Mouse (Mus musculus): ENCODE results near the gene Itpr1.
A peak's percentile ranks its signal among the peaks of the same experiment; 100 is the strongest.

Gene Itpr1

DNA sequence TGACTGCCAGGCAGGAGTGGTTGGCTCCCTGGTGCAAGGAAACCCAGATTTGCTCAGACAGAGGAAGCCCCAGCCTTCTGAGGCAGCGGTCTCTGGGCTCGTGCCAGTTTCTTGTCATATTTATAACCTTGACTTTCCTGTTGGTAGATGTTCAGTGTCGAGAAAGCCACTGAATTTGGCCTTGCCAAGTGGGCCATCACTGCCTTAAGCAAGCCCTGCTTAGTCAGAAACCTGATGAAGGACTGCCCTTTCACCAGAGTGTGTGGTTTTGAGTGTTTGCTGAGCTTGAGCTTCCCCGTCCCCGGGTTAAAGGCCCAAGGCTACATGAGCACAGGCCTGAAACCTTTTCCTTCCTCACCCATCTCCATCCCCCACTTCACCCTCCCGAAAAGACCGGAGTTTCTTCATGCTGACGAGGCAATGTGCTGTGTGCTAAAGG, 263.9 kb downstream of the Itpr1 start:
- DNase-seq = peak; percentile 63

DNA sequence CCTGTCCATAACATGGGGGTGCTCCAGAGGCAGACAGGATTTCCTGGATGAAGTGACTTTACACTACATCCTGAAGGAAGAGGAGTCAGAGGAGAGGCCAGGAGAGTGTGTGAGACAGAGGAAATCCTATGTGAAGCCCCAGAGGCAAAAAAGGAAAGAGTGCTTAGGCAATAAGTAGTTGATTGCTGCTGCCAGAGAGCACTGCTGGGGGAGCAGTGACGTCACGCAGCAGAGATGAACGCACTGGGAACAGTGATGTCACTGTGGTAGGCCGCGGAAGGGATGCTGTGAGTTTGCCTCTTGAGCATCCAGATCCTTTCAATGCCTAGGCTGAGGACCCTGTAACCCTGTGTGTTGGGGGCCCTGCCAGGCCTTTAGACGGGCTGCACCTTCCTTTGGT, 264.7 kb downstream of the Itpr1 start:
- DNase-seq = no peak

DNA sequence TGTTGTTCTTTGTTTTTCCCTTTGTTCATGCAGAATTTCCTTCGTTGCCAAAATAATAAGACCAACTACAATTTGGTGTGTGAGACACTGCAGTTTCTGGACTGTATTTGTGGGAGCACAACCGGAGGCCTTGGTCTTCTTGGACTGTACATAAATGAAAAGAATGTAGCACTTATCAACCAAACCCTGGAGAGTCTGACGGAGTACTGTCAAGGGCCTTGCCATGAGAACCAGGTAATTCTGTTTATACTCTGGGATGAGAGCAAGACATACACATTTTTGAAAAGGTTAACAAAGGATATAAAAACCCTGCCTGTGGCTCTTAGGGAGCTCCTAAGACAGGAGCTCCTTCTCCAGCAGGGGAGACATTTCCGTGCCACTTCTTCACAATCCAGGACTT, 268.3 kb downstream of the Itpr1 start:
- no peak for DNase-seq

- DNase-seq = no peak
Observed at GRCm38 (mm10) chr6:108482464-108482863, 269.6 kb downstream of the Itpr1 start.

- DNase-seq = no peak
Observed at GRCm38 (mm10) chr6:108486212-108486992, 273.5 kb downstream of the Itpr1 start.

DNA sequence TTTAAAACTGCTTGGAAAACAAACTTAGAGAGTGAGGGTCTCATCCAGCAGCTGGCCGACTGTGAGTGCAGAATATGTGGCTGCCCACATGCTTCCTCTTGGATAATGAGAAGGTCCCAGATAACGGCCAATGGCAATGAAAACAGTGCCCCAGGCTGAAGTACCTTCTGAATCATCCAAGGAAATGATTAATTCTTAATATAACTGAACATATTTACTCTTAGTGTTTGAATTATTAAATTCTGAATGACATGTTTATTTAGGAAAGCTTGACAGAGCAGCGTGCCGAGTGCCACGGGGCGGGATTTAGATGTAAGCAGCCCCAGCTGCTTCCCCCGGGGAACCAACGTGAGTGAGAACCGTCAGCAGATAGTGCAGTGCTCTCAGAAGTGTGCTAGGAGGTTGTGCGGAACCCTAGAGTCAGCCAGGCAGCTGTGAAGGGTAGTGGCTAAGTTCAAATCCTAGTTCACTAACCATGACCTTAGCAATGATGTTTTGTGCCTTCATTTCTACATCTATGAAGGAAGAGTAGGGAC, 274.5 kb downstream of the Itpr1 start:
- DNase-seq = no peak

GRCm38 (mm10) chr6:108488250-108488649, 275.4 kb downstream of the Itpr1 start:
- DNase-seq = no peak

DNA sequence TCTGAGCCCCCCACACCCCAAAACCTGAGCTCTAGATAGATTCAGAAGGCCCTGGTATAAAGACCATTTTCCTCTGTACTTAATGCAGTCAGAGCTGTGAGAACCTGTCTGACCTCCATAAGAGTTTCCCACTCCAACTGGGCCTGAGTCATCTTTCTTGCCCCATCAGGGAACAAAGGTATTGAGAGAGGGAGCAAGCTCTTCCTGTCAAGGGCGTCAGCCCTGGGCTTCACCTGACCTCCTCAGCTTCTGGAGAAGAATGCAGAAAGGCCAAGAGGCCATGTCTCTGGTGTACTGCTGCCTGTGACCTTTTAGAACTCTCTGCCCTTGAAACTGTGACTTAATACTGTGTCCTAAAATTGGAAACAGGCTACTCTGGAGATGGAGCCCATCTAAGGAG, 279.1 kb downstream of the Itpr1 start:
- no peak for DNase-seq

- DNase-seq = no peak
Observed at GRCm38 (mm10) chr6:108493753-108494152, 280.9 kb downstream of the Itpr1 start.

DNA sequence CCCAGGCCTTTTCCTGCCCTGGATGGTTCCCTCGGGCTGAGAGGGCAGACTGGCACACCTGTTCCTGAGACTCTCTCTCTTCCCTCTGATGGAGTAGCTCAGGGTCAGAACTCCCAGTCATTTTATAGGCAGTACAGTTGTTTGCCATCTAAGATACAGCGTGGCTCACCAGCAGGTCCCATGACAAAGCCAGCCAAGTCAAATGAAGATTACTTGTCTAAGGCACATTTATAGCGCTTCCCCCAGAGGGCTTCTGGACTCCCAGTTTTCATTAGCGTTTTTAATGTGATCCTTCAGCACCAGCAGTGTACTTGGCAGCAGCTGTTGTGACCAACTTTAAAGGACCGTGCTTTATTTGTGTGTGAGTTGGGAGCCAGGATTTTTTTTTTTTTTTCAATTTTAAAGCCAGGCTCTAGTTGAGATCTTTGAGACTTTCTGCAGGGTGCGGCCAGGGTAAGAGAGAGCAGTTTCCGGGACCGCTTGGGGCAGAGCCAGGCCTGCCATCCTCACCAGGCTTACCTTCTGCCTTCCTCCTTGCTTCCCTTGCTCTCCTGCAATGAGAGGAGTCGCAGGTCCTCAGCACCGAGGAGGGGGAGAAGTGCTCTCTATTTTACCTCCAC, 281.4 kb downstream of the Itpr1 start:
- no peak for DNase-seq

- no peak for DNase-seq
Observed at GRCm38 (mm10) chr6:108494994-108495393, 282.1 kb downstream of the Itpr1 start.

DNA sequence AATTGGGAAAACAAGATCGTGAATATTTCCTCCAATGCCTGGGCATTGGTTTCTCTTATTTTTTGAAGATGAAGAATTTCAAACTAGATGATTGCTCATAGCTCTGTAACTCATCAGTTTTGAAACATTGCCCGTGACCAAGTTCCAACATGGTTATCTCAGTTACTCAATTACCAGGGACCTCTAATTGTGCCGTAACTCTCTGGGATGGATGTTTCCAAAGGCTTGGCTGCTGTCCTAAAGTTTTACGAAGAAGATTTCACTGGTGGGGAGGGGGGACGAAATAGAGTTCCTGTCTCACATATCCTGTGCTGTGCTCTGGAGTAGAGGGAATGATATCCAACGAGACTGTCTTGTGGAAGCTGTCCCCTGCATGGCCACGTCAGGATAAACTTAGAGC, 285.2 kb downstream of the Itpr1 start:
- no peak for DNase-seq

DNA sequence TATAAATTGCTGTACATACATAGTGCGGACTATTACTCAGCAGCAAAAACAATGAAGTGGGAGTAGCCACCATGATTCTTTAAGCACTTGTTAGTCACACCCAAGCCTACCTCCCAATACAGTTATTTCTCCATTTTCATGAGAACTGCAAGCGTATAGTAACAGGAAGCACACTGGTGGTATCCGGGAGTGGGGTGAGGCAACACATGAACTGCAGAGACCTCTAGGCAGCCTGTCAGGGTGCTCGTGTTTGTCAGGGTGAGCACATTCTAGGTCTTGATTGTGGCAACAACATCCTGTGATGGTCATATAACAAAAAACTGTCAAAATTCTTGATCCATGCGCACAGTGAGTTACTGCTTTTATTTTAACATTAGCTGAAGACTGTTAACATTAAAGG, 290.8 kb downstream of the Itpr1 start:
- no peak for DNase-seq

DNA sequence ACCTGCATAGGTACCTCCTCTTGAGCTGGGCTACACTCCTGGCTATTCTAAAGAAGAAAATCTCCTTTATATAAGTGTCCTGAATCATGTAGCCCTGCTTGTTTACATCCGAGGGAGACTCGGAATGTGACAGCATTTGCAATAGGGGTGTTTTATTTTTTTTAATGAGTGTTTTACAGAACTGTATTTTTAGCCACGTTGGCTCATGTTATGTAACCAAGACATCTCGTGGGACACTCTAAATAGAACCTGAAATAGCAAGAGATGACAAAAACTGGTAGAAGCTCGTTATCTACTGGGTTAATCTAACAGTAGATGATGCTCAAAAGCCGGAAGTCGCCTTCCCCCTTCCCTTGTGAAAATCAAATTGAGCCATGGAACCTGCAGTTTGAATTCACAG, 291.8 kb downstream of the Itpr1 start:
- no peak for DNase-seq

DNA sequence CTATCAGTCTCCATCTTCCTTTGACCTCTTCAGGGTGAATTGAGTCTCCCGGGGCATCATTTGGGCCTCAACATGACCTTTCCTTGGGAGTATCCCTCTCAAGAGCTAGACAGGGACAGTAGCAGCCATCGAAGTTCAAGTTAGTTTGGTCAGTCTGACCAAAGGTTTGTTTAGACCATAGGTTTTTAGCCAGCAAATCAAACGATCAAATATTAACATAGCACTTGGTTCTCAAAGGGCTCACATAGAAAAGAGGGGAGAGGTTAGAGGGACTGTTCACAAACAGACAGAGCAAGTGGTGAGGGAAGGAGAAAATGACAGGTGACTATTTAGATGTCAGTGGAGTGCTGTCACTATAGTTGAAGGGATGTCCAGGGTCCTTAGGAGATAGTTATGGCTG, 293.3 kb downstream of the Itpr1 start:
- no peak for DNase-seq

DNA sequence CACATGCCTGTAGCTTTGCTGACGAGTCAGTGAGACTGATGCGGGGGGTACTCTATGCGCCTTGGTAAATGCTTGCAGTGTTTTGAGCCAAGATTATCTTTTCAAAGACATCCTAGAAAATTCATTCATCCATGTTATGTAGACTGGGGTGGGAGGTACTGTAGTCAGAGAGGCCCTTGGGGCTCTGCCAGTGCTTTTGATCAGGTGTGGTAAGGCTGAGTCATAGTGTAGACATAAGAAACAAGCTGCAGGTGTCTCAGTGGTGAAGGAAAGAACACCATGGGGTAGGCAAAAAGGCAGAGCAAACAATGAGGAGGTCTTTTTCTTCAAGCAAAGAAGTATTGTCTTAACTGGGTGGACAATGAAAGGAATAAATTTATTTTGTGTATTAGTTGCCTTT, 294.4 kb downstream of the Itpr1 start:
- DNase-seq = no peak

GRCm38 (mm10) chr6:108509320-108509719, 296.4 kb downstream of the Itpr1 start:
- DNase-seq = no peak

GRCm38 (mm10) chr6:108510101-108510500, 297.2 kb downstream of the Itpr1 start:
- no peak for DNase-seq

GRCm38 (mm10) chr6:108512097-108512496, 299.2 kb downstream of the Itpr1 start:
- DNase-seq = no peak

- peak; percentile 66 for DNase-seq
Observed at GRCm38 (mm10) chr6:108512994-108513393, 300.1 kb downstream of the Itpr1 start.

DNA sequence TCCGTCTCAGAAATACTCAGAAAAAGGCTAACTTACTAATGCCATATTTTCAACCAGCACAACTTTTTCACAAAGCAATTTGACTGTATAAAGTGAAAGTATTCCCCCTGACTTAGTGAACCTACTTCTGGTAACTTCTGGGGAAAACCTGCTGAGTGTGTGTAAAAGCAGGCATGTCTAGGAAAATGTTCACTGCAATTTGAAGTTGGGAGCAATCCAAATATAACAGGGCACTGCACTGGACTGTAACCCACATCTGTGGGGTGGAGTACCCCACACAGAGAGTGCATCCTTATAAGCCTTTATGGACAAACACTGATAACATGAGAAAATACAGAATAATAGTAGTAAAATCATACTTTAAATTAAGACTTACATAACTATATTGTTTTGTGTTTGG, 303.4 kb downstream of the Itpr1 start:
- DNase-seq = no peak

DNA sequence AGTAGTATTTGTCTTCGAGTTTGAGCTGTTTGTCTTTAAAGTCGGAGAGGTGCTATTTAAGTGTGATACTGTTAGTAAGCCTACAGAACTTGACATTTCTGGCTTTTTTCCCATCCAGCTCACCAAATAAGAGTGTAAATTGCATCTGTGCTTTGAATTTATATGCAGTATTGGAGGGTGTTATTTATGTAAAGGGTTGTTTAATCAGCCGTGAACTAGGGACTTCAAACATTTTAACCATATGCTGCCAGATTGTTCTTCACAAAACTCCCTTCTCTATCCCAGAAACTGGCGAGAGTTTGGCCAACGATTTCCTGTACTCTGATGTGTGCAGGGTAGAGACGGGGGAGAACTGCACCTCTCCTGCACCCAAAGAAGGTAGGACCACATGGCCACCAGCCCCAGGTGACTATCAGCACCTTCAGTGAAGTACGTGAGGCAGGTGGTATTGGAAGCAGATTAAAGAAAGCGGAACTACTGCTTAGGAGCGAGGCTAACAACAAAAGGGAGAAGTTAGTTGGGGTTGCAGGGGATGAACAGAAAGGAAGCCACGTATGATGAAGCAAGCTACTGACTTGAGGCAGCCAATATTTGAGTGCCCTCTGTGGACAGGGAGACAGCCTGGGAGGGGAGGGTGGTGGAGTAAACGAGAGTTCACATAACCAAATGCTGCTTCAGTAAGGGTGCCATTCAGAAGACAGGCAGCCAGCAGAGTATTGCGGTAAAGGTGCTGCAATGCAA, 304.5 kb downstream of the Itpr1 start:
- no peak for DNase-seq

GRCm38 (mm10) chr6:108517986-108518385, 305.1 kb downstream of the Itpr1 start:
- DNase-seq = no peak

DNA sequence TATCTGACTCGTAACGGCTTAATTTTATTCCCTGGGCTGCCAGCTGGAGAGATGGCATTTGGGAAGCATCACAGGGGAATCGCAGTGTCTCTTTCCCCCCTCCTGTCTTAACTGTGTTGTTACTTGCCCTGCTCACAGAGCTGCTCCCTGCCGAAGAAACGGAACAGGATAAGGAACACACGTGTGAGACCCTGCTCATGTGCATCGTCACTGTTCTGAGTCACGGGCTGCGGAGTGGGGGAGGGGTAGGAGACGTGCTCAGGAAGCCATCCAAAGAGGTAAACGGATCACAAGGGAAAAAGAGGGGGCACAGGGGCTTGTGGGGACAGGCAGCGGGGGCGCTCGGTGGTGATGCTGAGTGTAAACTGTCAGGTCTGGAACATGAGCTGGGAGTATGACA, 305.7 kb downstream of the Itpr1 start:
- DNase-seq = no peak

Data from kidney, adult 18-20 months (tissue).